ENCODE assay signal across 8 mouse cellular contexts in genomic region chr3:142321930-142322329, GRCm38 (mm10).
DNase-seq lines count a peak whose midpoint lies in the region; ATAC-seq lines count a peak whose summit lies in the region.

No protein-coding gene starts in this region.

- H3K9ac ChIP-seq in kidney, embryonic 15.5 days = no peak overlapping the region
- H3K9ac ChIP-seq in heart, embryonic 14.5 days (ENCODE audit: low read length) = no peak overlapping the region
- no peak overlapping the region for H3K9ac ChIP-seq in liver, embryonic 16.5 days (ENCODE audit: low read depth, low read length)
- no peak overlapping the region for H3K9ac ChIP-seq in forebrain, embryonic 14.5 days (ENCODE audit: low read length)

- no peak overlapping the region for H3K27ac ChIP-seq in kidney, embryonic 15.5 days
- H3K27ac ChIP-seq in heart, embryonic 14.5 days (replicated peaks in 1 of 2; ENCODE audit: control insufficient read depth in 1 of 2, insufficient read depth in 1 of 2, low read depth in 2 of 2, low read length in 2 of 2) = peak overlapping the region; percentile 34 to 53; a peak in 3 of 4 replicates
- H3K27ac ChIP-seq in liver, embryonic 16.5 days (ENCODE audit: low read length) = no peak overlapping the region
- no peak overlapping the region for H3K27ac ChIP-seq in forebrain, embryonic 14.5 days (ENCODE audit: low read depth, low read length)

- DNase-seq in kidney, adult 11 months = peak; percentile 73
- DNase-seq in adrenal gland, postnatal 25 days = peak; percentile 84
- DNase-seq in forebrain, embryonic 14.5 days (ENCODE audit: low spot score) = no peak
- no peak for DNase-seq in urinary bladder, postnatal 25 days (ENCODE audit: low spot score)

- no peak overlapping the region for H3K4me2 ChIP-seq in kidney, embryonic 15.5 days
- 0 out of 2 replicates have a peak overlapping the region, but pooled peaks have one; percentile 5 for H3K4me2 ChIP-seq in heart, embryonic 14.5 days (ENCODE audit: low read length)
- no peak overlapping the region for H3K4me2 ChIP-seq in liver, embryonic 16.5 days (ENCODE audit: low read depth, low read length)
- no peak overlapping the region for H3K4me2 ChIP-seq in forebrain, embryonic 14.5 days (ENCODE audit: low read length)

- ATAC-seq in kidney, embryonic 15.5 days (replicated peaks; ENCODE audit: low FRiP score) = no peak; the same call in 1 of the 2 replicates
- ATAC-seq in heart, embryonic 14.5 days (ENCODE audit: insufficient number of reproducible peaks, insufficient read depth, low FRiP score, low read depth) = peak; percentile 49; the same call in 1 of the 2 replicates
- peak; percentile 75 for ATAC-seq in liver, embryonic 16.5 days (ENCODE audit: low read depth)
- ATAC-seq in monocyte, adult 5-6 weeks (replicated peaks; ENCODE audit: insufficient number of reproducible peaks, low FRiP score, low TSS enrichment, poor library complexity, severe bottlenecking) = no peak
- ATAC-seq in forebrain, embryonic 14.5 days = no peak

- H3K4me3 ChIP-seq in kidney, embryonic 15.5 days (replicated peaks) = no peak overlapping the region
- H3K4me3 ChIP-seq in heart, embryonic 14.5 days (ENCODE audit: control insufficient read depth in 1 of 2, insufficient read depth in 1 of 2, low read depth in 1 of 2, low read length in 2 of 2) = no peak overlapping the region
- H3K4me3 ChIP-seq in liver, embryonic 16.5 days (ENCODE audit: low read depth, low read length) = no peak overlapping the region
- H3K4me3 ChIP-seq in forebrain, embryonic 14.5 days (ENCODE audit: low read depth, low read length) = no peak overlapping the region

- H3K36me3 ChIP-seq in kidney, embryonic 15.5 days = no peaks in the 10 kb centered on the region
- H3K36me3 ChIP-seq in heart, embryonic 14.5 days (ENCODE audit: control insufficient read depth, insufficient read depth, low read length) = no peaks in the 10 kb centered on the region
- no peaks in the 10 kb centered on the region for H3K36me3 ChIP-seq in liver, embryonic 16.5 days (ENCODE audit: control insufficient read depth, insufficient read depth)
- H3K36me3 ChIP-seq in forebrain, embryonic 14.5 days (ENCODE audit: control insufficient read depth, insufficient read depth, low read length) = no peaks in the 10 kb centered on the region

- WGBS in kidney, embryonic 15.5 days = 51% methylated on average over 6 of the region's 6 CpGs
- 30% methylated on average over 6 of the region's 6 CpGs for WGBS in heart, embryonic 14.5 days
- 51% methylated on average over 6 of the region's 6 CpGs for WGBS in liver, embryonic 16.5 days (ENCODE audit: insufficient replicate concordance)
- WGBS in forebrain, embryonic 14.5 days = 80% methylated on average over 6 of the region's 6 CpGs

- H3K27me3 ChIP-seq in kidney, embryonic 15.5 days = no peaks in the 10 kb centered on the region
- H3K27me3 ChIP-seq in heart, embryonic 14.5 days (ENCODE audit: control insufficient read depth, insufficient read depth, low read length) = no peaks in the 10 kb centered on the region
- no peaks in the 10 kb centered on the region for H3K27me3 ChIP-seq in liver, embryonic 16.5 days (ENCODE audit: control insufficient read depth, insufficient read depth, low read depth, low read length)
- H3K27me3 ChIP-seq in forebrain, embryonic 14.5 days (replicated peaks; ENCODE audit: control insufficient read depth, insufficient read depth, low read length) = no peaks in the 10 kb centered on the region

- 0 out of 2 replicates have a peak, but pooled peaks cover 4% of the 10 kb centered on the region for H3K4me1 ChIP-seq in kidney, embryonic 15.5 days
- peaks cover 2 to 19% of the 10 kb centered on the region in 2 experiments for H3K4me1 ChIP-seq in heart, embryonic 14.5 days (ENCODE audit: control insufficient read depth in 2 of 2, insufficient read depth in 2 of 2, low read length in 2 of 2)
- no peaks in the 10 kb centered on the region; the same call in 1 of the 2 replicates for H3K4me1 ChIP-seq in liver, embryonic 16.5 days (ENCODE audit: control insufficient read depth, low read depth, low read length)
- peaks cover 2% of the 10 kb centered on the region; the same call in 1 of the 2 replicates for H3K4me1 ChIP-seq in forebrain, embryonic 14.5 days (ENCODE audit: control insufficient read depth, insufficient read depth, low read length)

- no peaks in the 10 kb centered on the region for H3K9me3 ChIP-seq in kidney, embryonic 15.5 days (replicated peaks)
- no peaks in the 10 kb centered on the region for H3K9me3 ChIP-seq in heart, embryonic 14.5 days (ENCODE audit: control insufficient read depth, low read length)
- no peaks in the 10 kb centered on the region for H3K9me3 ChIP-seq in liver, embryonic 16.5 days (replicated peaks; ENCODE audit: control insufficient read depth, low read length)
- H3K9me3 ChIP-seq in forebrain, embryonic 14.5 days (replicated peaks; ENCODE audit: control insufficient read depth, low read length) = no peaks in the 10 kb centered on the region

Comparison
In these comparisons a context has a peak if more than half of its experiments do, and no peak if none do; other contexts are left out.
1. DNase-seq: peak in kidney, adult 11 months (single experiment) and adrenal gland, postnatal 25 days (single experiment); none in forebrain, embryonic 14.5 days (single experiment) and urinary bladder, postnatal 25 days (single experiment).
2. ATAC-seq: peak in heart, embryonic 14.5 days (single experiment) and liver, embryonic 16.5 days (single experiment); none in kidney, embryonic 15.5 days (single experiment), monocyte, adult 5-6 weeks (single experiment) and forebrain, embryonic 14.5 days (single experiment).
3. H3K27ac ChIP-seq: peak in heart, embryonic 14.5 days (2 of 2); none in kidney, embryonic 15.5 days (single experiment), liver, embryonic 16.5 days (single experiment) and forebrain, embryonic 14.5 days (single experiment).